ENCODE assay signal across 9 mouse cellular contexts in the genomic region with DNA sequence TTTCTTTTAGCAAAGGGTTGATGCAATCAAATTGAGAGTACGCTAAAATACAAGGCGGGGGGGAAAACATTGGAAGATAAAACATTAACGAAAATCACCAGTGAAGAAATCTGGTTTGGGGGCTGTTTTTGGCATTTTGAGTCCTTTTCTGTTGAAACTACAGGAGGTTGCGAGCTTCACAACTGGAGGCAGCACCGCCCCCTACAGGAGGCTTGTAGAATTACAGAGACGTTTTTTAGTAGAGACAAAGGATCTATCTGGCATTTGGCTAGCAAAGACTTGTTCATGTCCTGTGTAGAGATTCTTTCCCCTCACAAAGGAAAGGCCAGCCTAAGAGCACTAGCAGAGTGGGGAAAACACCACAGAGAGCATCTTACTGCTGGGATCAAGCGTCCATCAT.
DNase-seq lines count a peak whose midpoint lies in the region; ATAC-seq and TF ChIP-seq lines count a peak whose summit lies in the region.
"Had no signal": no experiment of that assay in that cellular context is flagged by ENCODE, and none has a peak within 500 bp of the region (broad histone marks: within the 10 kb centered on the region; RNA-seq: fewer than 3 reads in every experiment).

No protein-coding gene starts in this region.

- no peak overlapping the region for H3K9ac ChIP-seq in neural tube, embryonic 15.5 days (replicated peaks)
- H3K9ac ChIP-seq: heart, embryonic 15.5 days; neural tube, embryonic 13.5 days had no signal

- H3K9me3 ChIP-seq in neural tube, embryonic 15.5 days (replicated peaks): no peaks in the 10 kb centered on the region
- H3K9me3 ChIP-seq: heart, embryonic 15.5 days; neural tube, embryonic 13.5 days had no signal

- H3K27ac ChIP-seq in neural tube, embryonic 15.5 days (replicated peaks): no peak overlapping the region
- H3K27ac ChIP-seq: heart, embryonic 15.5 days; neural tube, embryonic 13.5 days had no signal

- H3K4me2 ChIP-seq in neural tube, embryonic 15.5 days: no peak overlapping the region
- H3K4me2 ChIP-seq: heart, embryonic 15.5 days; neural tube, embryonic 13.5 days had no signal

- TF ChIP-seq POLR2A in lung, adult 2 months (IDR thresholded peaks at IDR 0.05; ENCODE audit: borderline replicate concordance, extremely low read depth, low read depth, low read length): no peak

- no peaks in the 10 kb centered on the region for H3K36me3 ChIP-seq in neural tube, embryonic 15.5 days
- H3K36me3 ChIP-seq: heart, embryonic 15.5 days; neural tube, embryonic 13.5 days had no signal

- H3K4me3 ChIP-seq in neural tube, embryonic 15.5 days (replicated peaks): no peak overlapping the region
- H3K4me3 ChIP-seq in lung, adult 2 months (replicated peaks; ENCODE audit: extremely low read depth, low read depth, low read length): no peak overlapping the region
- H3K4me3 ChIP-seq: heart, embryonic 15.5 days; neural tube, embryonic 13.5 days had no signal

- ATAC-seq in neural tube, embryonic 15.5 days (ENCODE audit: low FRiP score): no peak

- TF ChIP-seq CTCF in lung, adult 2 months (IDR thresholded peaks at IDR 0.05; ENCODE audit: insufficient read depth, low read length): peak; percentile 73

- H3K27me3 ChIP-seq in neural tube, embryonic 15.5 days (replicated peaks): no peaks in the 10 kb centered on the region
- H3K27me3 ChIP-seq: neural tube, embryonic 13.5 days had no signal

- DNase-seq in neural tube, embryonic 10.5 days (ENCODE audit: extremely low spot score, low spot score): peak; percentile 65
- DNase-seq in adrenal gland, postnatal 25 days: peak; percentile 71
- peak; percentile 85 for DNase-seq in embryo, embryonic 10 days (ENCODE audit: low spot score)
- peak; percentile 39 for DNase-seq in kidney, postnatal 14 days
- DNase-seq in lung, adult 2 months: peak; percentile 38
- peak; percentile 87 for DNase-seq in testis, postnatal 10 days (ENCODE audit: low spot score)

- 53% methylated on average over 7 of the region's 7 CpGs for WGBS in neural tube, embryonic 15.5 days
- WGBS in lung, adult 2 months: 46% methylated on average over 7 of the region's 7 CpGs

- H3K4me1 ChIP-seq in neural tube, embryonic 15.5 days: no peaks in the 10 kb centered on the region
- no peaks in the 10 kb centered on the region for H3K4me1 ChIP-seq in lung, adult 2 months (ENCODE audit: control insufficient read depth, insufficient read depth, low read length)
- H3K4me1 ChIP-seq: heart, embryonic 15.5 days had no signal
